Mouse (Mus musculus): ENCODE measurements around the gene Adamts13. TPM values are rescaled to one million over a fixed set of nuclear protein-coding genes. Genes with fewer than 3 reads are reported as not detected.

Adamts13 gene
- total and polyA plus RNA-seq, 3 experiments, result 0.13 to 0.17 TPM; not detected in 1

GRCm38 (mm10) chr2:27022612-27023011 lies 49.4 kb downstream of the Adamts13 start:
- H3K4me1 ChIP-seq (ENCODE audit: control insufficient read depth in 1 of 2, insufficient read depth in 2 of 2), result peaks cover 18 to 39% of the 10 kb centered on the region in 2 experiments

DNA sequence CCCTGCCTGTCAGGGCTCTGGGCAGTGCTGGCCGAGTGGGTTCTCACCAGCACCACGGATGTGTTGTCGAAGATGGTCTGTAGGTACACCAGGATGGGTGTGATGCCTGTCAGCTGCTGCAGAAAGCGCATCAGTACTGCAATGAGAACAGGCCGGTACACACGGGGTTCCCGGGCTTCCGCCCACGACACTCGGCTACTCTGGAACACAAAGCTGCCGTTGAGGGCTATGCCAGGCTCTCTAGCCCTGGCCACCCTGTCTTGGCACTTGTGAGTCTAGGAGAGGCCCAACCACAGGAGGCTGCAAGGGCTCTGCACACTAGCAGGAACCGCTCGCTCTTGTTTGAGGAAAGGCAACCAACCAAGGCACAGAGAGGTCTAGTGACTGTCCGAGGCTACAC lies 50.9 kb downstream of the Adamts13 start:
- no peak for DNase-seq (ENCODE audit: extremely low read depth)
- TF ChIP-seq HCFC1 (IDR thresholded peaks at IDR 0.05; ENCODE audit: low read depth, low read length) (no peak), ZKSCAN1 (IDR thresholded peaks at IDR 0.05; ENCODE audit: borderline replicate concordance, low read depth, low read length) (no peak), TCF12 (IDR thresholded peaks at IDR 0.05; ENCODE audit: low read depth, low read length) (no peak), SIN3A (IDR thresholded peaks at IDR 0.05; ENCODE audit: low read length) (no peak), ELF1 (IDR thresholded peaks at IDR 0.05; ENCODE audit: low read depth, low read length) (no peak), CHD2 (IDR thresholded peaks at IDR 0.05; ENCODE audit: low read length) (no peak), JUN (IDR thresholded peaks at IDR 0.05; ENCODE audit: insufficient read depth, low read depth, low read length) (no peak), ETS1 (conservative IDR thresholded peaks at IDR 0.05; ENCODE audit: low read depth, low read length) (no peak), MYC (IDR thresholded peaks at IDR 0.05; ENCODE audit: low read depth, low read length) (no peak), ZMIZ1 (IDR thresholded peaks at IDR 0.05; ENCODE audit: low read depth, low read length) (no peak), JUND (conservative IDR thresholded peaks at IDR 0.05; ENCODE audit: low read depth, low read length) (no peak), KAT2A (IDR thresholded peaks at IDR 0.05; ENCODE audit: insufficient replicate concordance, low read length) (no peak), UBTF (IDR thresholded peaks at IDR 0.05; ENCODE audit: low read depth, low read length) (no peak), RCOR1 (conservative IDR thresholded peaks at IDR 0.05; ENCODE audit: low read depth, low read length) (no peak), POLR2AphosphoS2 (IDR thresholded peaks at IDR 0.05; ENCODE audit: low read depth, low read length) (no peak), BHLHE40 (IDR thresholded peaks at IDR 0.05; ENCODE audit: low read depth, low read length) (no peak)
- Histone ChIP-seq H3K4me1 (ENCODE audit: control insufficient read depth in 1 of 2, insufficient read depth in 2 of 2) (peaks cover 20 to 50% of the 10 kb centered on the region in 2 experiments), H3K9me3 (replicated peaks; ENCODE audit: low read length) (no peaks in the 10 kb centered on the region), H3K27me3 (replicated peaks) (no peaks in the 10 kb centered on the region), H3K4me3 (replicated peaks in 1 of 3; ENCODE audit: low read depth in 2 of 3, low read length in 2 of 3, poor library complexity in 1 of 3) (no peak overlapping the region), H3K79me2 (replicated peaks; ENCODE audit: control insufficient read depth, extremely low read depth, insufficient read depth, poor library complexity, severe bottlenecking) (peaks cover 4% of the 10 kb centered on the region; the same call in 1 of the 2 replicates), H3K27ac (ENCODE audit: insufficient read depth, low read depth) (no peak overlapping the region), H3K4me2 (ENCODE audit: insufficient read depth, low read depth, poor library complexity, severe bottlenecking) (no peak overlapping the region), H3K36me3 (replicated peaks in 1 of 2; ENCODE audit: control insufficient read depth in 1 of 2, insufficient read depth in 1 of 2, low read length in 1 of 2) (peaks cover 43 to 64% of the 10 kb centered on the region in 2 experiments), H3K9ac (ENCODE audit: insufficient read depth, low read depth) (no peak overlapping the region)
- in situ Hi-C loops (cut with MboI; ENCODE audit: low pct_ligation_motif_present, low pct_unique_long_range_greater_than_20kb, low sequenced_read_pairs), result loop anchor here (5.0 kb wide), 1 partner anchor 97 kb away; no protein-coding TSS in a partner anchor
- dilution Hi-C loops (cut with MboI; ENCODE audit: extremely low pct_ligation_motif_present, extremely low pct_unique_long_range_greater_than_20kb, low sequenced_read_pairs), result no loop called here

More at GRCm38 (mm10) chr2:27022612-27023011, 49.4 kb downstream of the Adamts13 start:
- no peak for DNase-seq (ENCODE audit: extremely low read depth)
- no peak overlapping the region for H3K27ac ChIP-seq (ENCODE audit: insufficient read depth, low read depth)
- no peaks in the 10 kb centered on the region for H3K27me3 ChIP-seq (replicated peaks)
- no peak overlapping the region for H3K4me2 ChIP-seq (ENCODE audit: insufficient read depth, low read depth, poor library complexity, severe bottlenecking)
- dilution Hi-C loops (cut with MboI; ENCODE audit: extremely low pct_ligation_motif_present, extremely low pct_unique_long_range_greater_than_20kb, low sequenced_read_pairs), result no loop called here
- peaks cover 45 to 79% of the 10 kb centered on the region in 2 experiments for H3K36me3 ChIP-seq (replicated peaks in 1 of 2; ENCODE audit: control insufficient read depth in 1 of 2, insufficient read depth in 1 of 2, low read length in 1 of 2)
- H3K79me2 ChIP-seq (replicated peaks; ENCODE audit: control insufficient read depth, extremely low read depth, insufficient read depth, poor library complexity, severe bottlenecking), result peaks cover 4% of the 10 kb centered on the region; the same call in 1 of the 2 replicates
- H3K9me3 ChIP-seq (replicated peaks; ENCODE audit: low read length), result no peaks in the 10 kb centered on the region
- no peak overlapping the region for H3K4me3 ChIP-seq (replicated peaks in 1 of 3; ENCODE audit: low read depth in 2 of 3, low read length in 2 of 3, poor library complexity in 1 of 3)
- H3K9ac ChIP-seq (ENCODE audit: insufficient read depth, low read depth), result no peak overlapping the region
- in situ Hi-C loops (cut with MboI; ENCODE audit: low pct_ligation_motif_present, low pct_unique_long_range_greater_than_20kb, low sequenced_read_pairs), result loop anchor here (5.0 kb wide), 1 partner anchor 95 kb away; no protein-coding TSS in a partner anchor
- TF ChIP-seq NELFE (IDR thresholded peaks at IDR 0.05; ENCODE audit: low read depth, low read length) (no peak), TCF12 (IDR thresholded peaks at IDR 0.05; ENCODE audit: low read depth, low read length) (no peak), SMC3 (IDR thresholded peaks at IDR 0.05; ENCODE audit: low read depth, low read length) (no peak), KAT2A (IDR thresholded peaks at IDR 0.05; ENCODE audit: insufficient replicate concordance, low read length) (no peak), ETS1 (conservative IDR thresholded peaks at IDR 0.05; ENCODE audit: low read depth, low read length) (no peak), CTCF (conservative IDR thresholded peaks at IDR 0.05 in 1 of 2, IDR thresholded peaks at IDR 0.05 in 1 of 2; ENCODE audit: low read depth in 2 of 2, low read length in 2 of 2) (no peak)

All from CH12.LX (cell line).